Mouse (Mus musculus) liver, postnatal 0 days (tissue): Measurements from ENCODE around the gene Sh2d1b1. TPM values are rescaled to one million over a fixed set of nuclear protein-coding genes. Genes with fewer than 3 reads are reported as not detected.

ENCODE experiments used
- ATAC-seq: fragments of 200-750 bp; cut with Nextera tagmentation; 2 replicates; pipeline ENCODE4 v1.8.0; 2017; ENCODE audit warnings: mild to moderate bottlenecking, moderate library complexity
- DNase-seq: peaks from one replicate; pipeline ENCODE4 v3.0.0-alpha.2; 2016
- H3K27ac ChIP-seq: fragments of 300-500 bp; sonication (generic); 2 replicates; pipeline ENCODE4 v1.5.1; 2014; ENCODE audit warnings: antibody characterized with exemption, moderate library complexity, mild to moderate bottlenecking, low read depth
- H3K27me3 ChIP-seq: fragments of 300-500 bp; sonication (generic); 2 replicates; pipeline ENCODE4 v1.6.1; 2014; ENCODE audit warnings: low read length, control low read depth, mixed read lengths; ENCODE audit not compliant: insufficient read depth
- H3K36me3 ChIP-seq: fragments of 300-500 bp; sonication (generic); replicated peaks from 2 replicates; pipeline ENCODE4 v1.6.1; 2014; ENCODE audit warnings: mild to moderate bottlenecking, control low read depth, low read length, moderate library complexity, mixed read lengths; ENCODE audit not compliant: insufficient read depth
- H3K4me1 ChIP-seq: fragments of 300-500 bp; sonication (generic); 2 replicates; pipeline ENCODE4 v1.6.1; 2014; ENCODE audit warnings: antibody characterized with exemption, mild to moderate bottlenecking, control low read depth; ENCODE audit not compliant: insufficient read depth
- H3K4me2 ChIP-seq: fragments of 300-500 bp; sonication (generic); 2 replicates; pipeline ENCODE4 v1.6.1; 2014; ENCODE audit warnings: low read depth, mild to moderate bottlenecking, low read length, moderate library complexity, mixed read lengths
- H3K4me3 ChIP-seq: fragments of 300-500 bp; sonication (generic); 2 replicates; pipeline ENCODE4 v1.5.1; 2014; ENCODE audit warnings: low read depth, low read length
- H3K9ac ChIP-seq: fragments of 300-500 bp; sonication (generic); replicated peaks from 2 replicates; pipeline ENCODE4 v1.6.1; 2014; ENCODE audit warnings: mild to moderate bottlenecking, moderate library complexity
- H3K9me3 ChIP-seq: fragments of 300-500 bp; sonication (generic); 2 replicates; pipeline ENCODE4 v1.6.1; 2016; ENCODE audit warnings: mild to moderate bottlenecking, control low read depth, low read length, mixed read lengths
- CTCF ChIP-seq: sonication (generic); IDR thresholded peaks from 2 replicates; pipeline ENCODE4 v1.5.1; 2016; ENCODE audit warnings: antibody characterized with exemption, low read depth
- EP300 ChIP-seq: IDR thresholded peaks from 2 replicates; pipeline ENCODE4 v1.6.1; 2016; ENCODE audit warnings: antibody characterized with exemption, low read depth, mild to moderate bottlenecking
- WGBS: fragments of 180-500 bp; shearing (Covaris S2); extraction: QIAGEN DNeasy Blood & Tissue Kit; methylation state at CpG from one replicate; pipeline ENCODE4 v1.1.7; 2014; ENCODE audit not compliant: insufficient replicate concordance; 5-methylcytosine and 5-hydroxymethylcytosine counted together
- polyA plus RNA-seq: library from polyadenylated mRNA; unstranded; fragments of >200 nt; fragmentation: Nextera tagmentation; extraction: Ambion mirVana; gene quantifications from 2 replicates; pipeline ENCODE4 v1.2.1, GENCODE M21; 2015

The Sh2d1b1 gene
- polyA plus RNA-seq, 1 experiment from 2014 or later = 0.31 TPM

DNA sequence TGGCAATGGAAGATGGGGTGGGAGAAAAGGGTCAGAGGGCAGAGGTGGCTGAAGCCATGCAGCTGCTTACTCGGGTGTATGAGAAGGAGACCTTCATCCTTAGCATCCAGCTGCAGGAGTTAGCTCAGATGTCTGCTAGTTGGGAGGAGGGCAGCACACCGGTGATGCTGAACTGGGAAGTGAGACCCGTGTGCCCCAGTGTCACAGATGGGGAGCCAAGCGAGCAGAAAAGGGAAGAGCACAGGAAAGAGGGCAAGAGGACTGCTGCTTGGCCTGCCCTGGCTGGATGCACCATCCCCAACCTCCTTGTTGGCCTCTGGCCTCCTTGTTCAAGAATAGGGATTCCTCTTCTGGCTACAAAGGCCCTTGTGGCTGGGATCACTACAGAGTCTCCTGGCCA is 22.4 kb downstream of the Sh2d1b1 start:
- no peak for TF ChIP-seq CTCF
- no peak for TF ChIP-seq EP300
- H3K4me1 ChIP-seq = no peaks in the 10 kb centered on the region
- no peaks in the 10 kb centered on the region for H3K9me3 ChIP-seq
- H3K36me3 ChIP-seq = 0 out of 2 replicates have a peak, but pooled peaks cover 3% of the 10 kb centered on the region
- no peak overlapping the region for H3K4me2 ChIP-seq
- no peak overlapping the region for H3K27ac ChIP-seq
- DNase-seq = no peak
- H3K9ac ChIP-seq = no peak overlapping the region
- ATAC-seq = no peak
- WGBS = 45% methylated on average over 4 of the region's 4 CpGs
- no peaks in the 10 kb centered on the region for H3K27me3 ChIP-seq
- H3K4me3 ChIP-seq = no peak overlapping the region

DNA sequence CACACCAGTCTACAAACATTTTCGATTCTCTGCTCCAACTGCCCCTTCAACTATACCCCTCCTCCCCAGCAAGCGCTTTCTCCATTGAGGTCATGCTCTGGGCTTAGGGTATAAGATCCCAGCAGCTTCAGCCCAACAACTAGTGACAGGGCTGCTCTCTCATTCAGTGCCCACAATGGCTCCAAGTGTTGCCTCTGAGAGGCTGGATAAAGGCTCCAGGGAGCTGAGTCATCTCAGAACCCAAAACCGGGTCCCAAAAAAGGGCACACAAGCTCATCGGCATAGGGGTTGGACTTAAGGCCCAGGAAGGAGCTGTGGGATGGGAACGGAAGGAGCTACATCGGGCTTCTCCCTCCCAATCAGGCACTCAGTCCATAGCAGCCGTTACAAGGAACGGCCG is 24.6 kb downstream of the Sh2d1b1 start:
- H3K27ac ChIP-seq = no peak overlapping the region
- 91% methylated on average over 9 of the region's 9 CpGs for WGBS

DNA sequence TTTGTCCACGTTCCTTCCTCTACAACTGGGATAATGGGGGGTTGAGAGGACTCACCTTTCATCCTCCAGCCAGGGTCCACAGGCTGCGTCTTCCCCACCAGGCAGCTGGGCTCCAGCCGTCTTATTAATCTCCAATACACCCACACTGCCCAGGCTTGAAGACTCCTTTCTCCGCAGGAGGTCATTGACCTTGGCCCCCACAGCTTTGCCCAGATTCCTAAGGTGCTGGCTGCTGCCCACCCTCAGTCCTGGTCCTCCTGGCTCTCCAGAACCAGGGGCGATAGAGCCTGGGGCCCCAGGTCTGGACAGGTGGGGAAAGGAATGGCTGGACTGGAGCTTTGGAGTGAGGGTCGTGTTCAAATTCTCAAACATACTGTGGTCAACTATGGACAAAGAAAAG is 25.3 kb downstream of the Sh2d1b1 start:
- 80% methylated on average over 6 of the region's 6 CpGs for WGBS
- no peak for ATAC-seq

More for the DNA sequence above, 24.6 kb downstream of the Sh2d1b1 start:
- no peaks in the 10 kb centered on the region for H3K4me1 ChIP-seq
- ATAC-seq (no peak), DNase-seq (no peak)
- H3K27me3 ChIP-seq = no peaks in the 10 kb centered on the region
- H3K9me3 ChIP-seq = no peaks in the 10 kb centered on the region
- no peak overlapping the region for H3K9ac ChIP-seq
- no peak overlapping the region for H3K4me2 ChIP-seq
- 0 out of 2 replicates have a peak, but pooled peaks cover 3% of the 10 kb centered on the region for H3K36me3 ChIP-seq
- H3K4me3 ChIP-seq = no peak overlapping the region
- TF ChIP-seq CTCF (no peak), EP300 (no peak)

DNA sequence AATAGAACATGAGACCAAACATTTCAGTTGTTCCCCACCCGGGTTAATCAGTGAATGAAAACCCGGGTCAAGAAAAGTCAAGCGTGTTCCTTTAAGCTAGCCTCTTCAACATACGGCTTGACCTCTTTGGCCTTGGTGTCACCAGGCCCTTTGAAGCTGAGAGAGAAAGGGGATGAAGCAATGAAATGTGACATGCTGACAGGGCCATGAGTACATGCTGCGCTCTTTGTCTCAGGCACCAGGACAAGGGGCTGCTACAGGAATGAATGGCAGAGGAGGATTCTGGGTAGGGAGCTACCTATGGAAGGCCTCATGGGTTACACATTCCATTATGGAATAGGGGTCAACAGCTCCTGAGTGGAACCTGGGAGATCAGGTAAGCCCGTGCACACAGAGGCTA is 26.0 kb downstream of the Sh2d1b1 start:
- peak; percentile 67 for ATAC-seq
- no peak for DNase-seq
- Histone ChIP-seq H3K36me3 (0 out of 2 replicates have a peak, but pooled peaks cover 3% of the 10 kb centered on the region), H3K27me3 (no peaks in the 10 kb centered on the region), H3K9ac (no peak overlapping the region), H3K4me3 (no peak overlapping the region), H3K9me3 (no peaks in the 10 kb centered on the region), H3K4me1 (no peaks in the 10 kb centered on the region), H3K27ac (no peak overlapping the region), H3K4me2 (no peak overlapping the region)
- TF ChIP-seq CTCF = no peak
- no peak for TF ChIP-seq EP300
- WGBS = 60% methylated on average over 6 of the region's 6 CpGs

More for the DNA sequence above, 25.3 kb downstream of the Sh2d1b1 start:
- Histone ChIP-seq H3K27ac (no peak overlapping the region), H3K4me3 (no peak overlapping the region), H3K9ac (no peak overlapping the region), H3K4me2 (no peak overlapping the region), H3K4me1 (no peaks in the 10 kb centered on the region), H3K27me3 (no peaks in the 10 kb centered on the region), H3K36me3 (0 out of 2 replicates have a peak, but pooled peaks cover 3% of the 10 kb centered on the region), H3K9me3 (no peaks in the 10 kb centered on the region)
- no peak for DNase-seq
- no peak for TF ChIP-seq CTCF
- TF ChIP-seq EP300 = no peak

DNA sequence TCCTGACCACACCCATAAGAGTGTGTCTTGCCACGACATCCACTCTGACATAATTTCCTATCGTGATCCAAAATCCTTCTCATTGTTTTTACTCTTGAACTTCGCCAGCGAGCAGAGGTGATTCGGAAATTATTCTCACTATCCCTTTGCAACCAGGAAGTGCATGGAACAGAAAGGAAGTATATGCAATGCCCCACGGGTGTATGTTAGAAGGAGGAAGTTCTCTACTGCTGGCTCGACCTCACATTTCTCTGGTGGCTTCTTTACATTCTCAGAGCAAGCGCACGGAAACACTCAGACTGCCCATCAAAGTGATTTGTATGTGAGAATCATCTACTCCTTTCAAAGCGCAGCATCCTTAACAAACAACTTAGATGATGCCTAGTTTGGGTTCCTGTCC is 27.9 kb downstream of the Sh2d1b1 start:
- Histone ChIP-seq H3K27me3 (no peaks in the 10 kb centered on the region), H3K27ac (no peak overlapping the region), H3K36me3 (0 out of 2 replicates have a peak, but pooled peaks cover 5% of the 10 kb centered on the region), H3K9me3 (no peaks in the 10 kb centered on the region), H3K4me3 (no peak overlapping the region), H3K4me1 (no peaks in the 10 kb centered on the region), H3K9ac (no peak overlapping the region), H3K4me2 (no peak overlapping the region)
- no peak for DNase-seq
- TF ChIP-seq EP300 (no peak), CTCF (no peak)
- no peak for ATAC-seq
- whole genome bisulfite sequencing = 55% methylated on average over 10 of the region's 10 CpGs

DNA sequence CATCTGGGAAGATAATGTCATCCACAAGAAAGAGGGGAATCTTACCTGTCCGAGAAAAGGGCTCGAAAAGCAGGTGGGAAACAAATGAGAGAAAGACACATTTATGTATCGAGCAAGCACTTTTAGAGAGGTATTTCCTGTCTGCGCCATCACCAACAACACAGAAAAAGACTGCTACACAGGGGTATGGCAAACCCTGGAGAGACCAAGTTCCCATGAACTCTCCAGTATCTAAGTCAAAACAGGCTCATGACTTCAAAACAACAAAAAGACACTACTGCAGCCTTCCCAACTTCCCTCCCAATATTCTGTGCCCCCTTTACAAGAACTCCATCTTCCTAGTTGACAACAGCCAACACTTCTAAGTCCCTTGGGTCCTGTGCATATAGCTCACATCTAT is 29.1 kb downstream of the Sh2d1b1 start, which contains the start of gene Gm7694:
TSS of gene Gm7694 (minus strand) at position 101 of the 400 bp plus-strand sequence.
- H3K27me3 ChIP-seq = no peaks in the 10 kb centered on the region

DNA sequence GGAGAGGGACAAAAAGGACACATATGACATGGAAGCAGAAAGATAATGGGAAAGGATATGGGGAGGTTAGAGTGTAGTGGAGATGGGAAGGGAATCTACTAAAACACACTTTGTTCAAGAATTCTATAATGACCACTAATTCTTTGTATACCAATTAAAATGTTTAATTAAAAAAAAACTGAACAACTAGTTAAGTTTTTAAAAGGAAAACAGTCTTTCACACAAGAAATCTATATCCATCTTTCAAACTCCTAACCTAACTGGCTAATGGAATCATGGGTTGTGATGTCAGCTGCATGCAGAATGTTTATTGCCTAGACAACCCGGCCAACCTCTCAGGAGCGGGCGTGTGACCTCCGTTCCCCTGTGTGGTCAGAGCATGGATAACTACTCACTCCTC is 31.4 kb downstream of the Sh2d1b1 start, which contains the start of gene Spata46:
TSS of gene Spata46 (plus strand) at position 301 of the 400 bp plus-strand sequence.
- TF ChIP-seq EP300 (no peak), CTCF (no peak)
- DNase-seq = no peak

More for the DNA sequence above, 29.1 kb downstream of the Sh2d1b1 start, which contains the start of gene Gm7694:
- Histone ChIP-seq H3K27ac (no peak within 1 kb of the TSS), H3K4me2 (no peak within 1 kb of the TSS), H3K36me3 (0 out of 2 replicates have a peak, but pooled peaks cover 2% of the 10 kb centered on the region), H3K4me1 (no peaks in the 10 kb centered on the region), H3K9ac (no peak within 1 kb of the TSS), H3K4me3 (no peak within 1 kb of the TSS), H3K9me3 (no peaks in the 10 kb centered on the region)
- WGBS = 86% methylated on average over 4 of the region's 4 CpGs
- TF ChIP-seq CTCF = no peak
- no peak for TF ChIP-seq EP300
- no peak for ATAC-seq
- no peak for DNase-seq

More for the DNA sequence above, 31.4 kb downstream of the Sh2d1b1 start, which contains the start of gene Spata46:
- WGBS = 84% methylated on average over 4 of the region's 4 CpGs
- 0 out of 2 replicates have a peak, but pooled peaks cover 2% of the 10 kb centered on the region for H3K36me3 ChIP-seq
- H3K4me2 ChIP-seq = no peak within 1 kb of the TSS
- no peak within 1 kb of the TSS for H3K9ac ChIP-seq
- no peak within 1 kb of the TSS for H3K4me3 ChIP-seq
- no peaks in the 10 kb centered on the region for H3K27me3 ChIP-seq
- no peak within 1 kb of the TSS for H3K27ac ChIP-seq
- no peaks in the 10 kb centered on the region for H3K4me1 ChIP-seq
- no peaks in the 10 kb centered on the region for H3K9me3 ChIP-seq
- no peak for ATAC-seq
